Mouse (Mus musculus): ENCODE results near the gene Pard3b.

Gene Pard3b

GRCm38 (mm10) chr1:62085995-62086394 lies 447.4 kb downstream of the Pard3b start:
- no peak for DNase-seq (ENCODE audit: low spot score)

- DNase-seq (ENCODE audit: low spot score), result no peak
These were observed 448.8 kb downstream of the Pard3b start for GRCm38 (mm10) chr1:62087464-62087863.

- DNase-seq (ENCODE audit: low spot score), result no peak
These were observed 456.3 kb downstream of the Pard3b start for GRCm38 (mm10) chr1:62094885-62095284.

GRCm38 (mm10) chr1:62122426-62122825 lies 483.8 kb downstream of the Pard3b start:
- DNase-seq (ENCODE audit: low spot score), result no peak

- no peak for DNase-seq (ENCODE audit: low spot score)
These were observed 490.6 kb downstream of the Pard3b start for GRCm38 (mm10) chr1:62129186-62129585.

GRCm38 (mm10) chr1:62148134-62148533 lies 509.5 kb downstream of the Pard3b start:
- no peak for DNase-seq (ENCODE audit: low spot score)

GRCm38 (mm10) chr1:62148786-62149185 lies 510.2 kb downstream of the Pard3b start:
- no peak for DNase-seq (ENCODE audit: low spot score)

GRCm38 (mm10) chr1:62155970-62156369 lies 517.3 kb downstream of the Pard3b start:
- DNase-seq (ENCODE audit: low spot score), result no peak

- no peak for DNase-seq (ENCODE audit: low spot score)
These were observed 521.0 kb downstream of the Pard3b start for GRCm38 (mm10) chr1:62159592-62159991.

GRCm38 (mm10) chr1:62175013-62175640 lies 536.5 kb downstream of the Pard3b start:
- peak; percentile 17 for DNase-seq (ENCODE audit: low spot score)

GRCm38 (mm10) chr1:62181638-62182037 lies 543.0 kb downstream of the Pard3b start:
- no peak for DNase-seq (ENCODE audit: low spot score)

GRCm38 (mm10) chr1:62182634-62183033 lies 544.0 kb downstream of the Pard3b start:
- no peak for DNase-seq (ENCODE audit: low spot score)

GRCm38 (mm10) chr1:62190786-62191185 lies 552.2 kb downstream of the Pard3b start:
- no peak for DNase-seq (ENCODE audit: low spot score)

- no peak for DNase-seq (ENCODE audit: low spot score)
These were observed 558.9 kb downstream of the Pard3b start for GRCm38 (mm10) chr1:62197515-62197914.

GRCm38 (mm10) chr1:62200919-62201318 lies 562.3 kb downstream of the Pard3b start:
- no peak for DNase-seq (ENCODE audit: low spot score)

GRCm38 (mm10) chr1:62201686-62202257 lies 563.1 kb downstream of the Pard3b start:
- no peak for DNase-seq (ENCODE audit: low spot score)

GRCm38 (mm10) chr1:62213285-62213684 lies 574.7 kb downstream of the Pard3b start:
- no peak for DNase-seq (ENCODE audit: low spot score)

GRCm38 (mm10) chr1:62215842-62216241 lies 577.2 kb downstream of the Pard3b start:
- DNase-seq (ENCODE audit: low spot score), result no peak

- no peak for DNase-seq (ENCODE audit: low spot score)
These were observed 577.9 kb downstream of the Pard3b start for GRCm38 (mm10) chr1:62216568-62216967.

- no peak for DNase-seq (ENCODE audit: low spot score)
These were observed 590.5 kb downstream of the Pard3b start for GRCm38 (mm10) chr1:62229129-62229528.

GRCm38 (mm10) chr1:62234039-62234438 lies 595.4 kb downstream of the Pard3b start:
- DNase-seq (ENCODE audit: low spot score), result no peak

GRCm38 (mm10) chr1:62235121-62235520 lies 596.5 kb downstream of the Pard3b start:
- no peak for DNase-seq (ENCODE audit: low spot score)

GRCm38 (mm10) chr1:62244191-62244984 lies 605.8 kb downstream of the Pard3b start:
- DNase-seq (ENCODE audit: low spot score), result no peak

Data from ovary, postnatal 14 days (tissue).